Mouse (Mus musculus): Measurements from ENCODE around the gene Stra6. TPM values are rescaled to one million over a fixed set of nuclear protein-coding genes. Genes with fewer than 3 reads are reported as not detected.

Stra6 gene
- total RNA-seq, 4 experiments from 2014 or later, result 0.50 to 1.5 (median 0.67) TPM

DNA sequence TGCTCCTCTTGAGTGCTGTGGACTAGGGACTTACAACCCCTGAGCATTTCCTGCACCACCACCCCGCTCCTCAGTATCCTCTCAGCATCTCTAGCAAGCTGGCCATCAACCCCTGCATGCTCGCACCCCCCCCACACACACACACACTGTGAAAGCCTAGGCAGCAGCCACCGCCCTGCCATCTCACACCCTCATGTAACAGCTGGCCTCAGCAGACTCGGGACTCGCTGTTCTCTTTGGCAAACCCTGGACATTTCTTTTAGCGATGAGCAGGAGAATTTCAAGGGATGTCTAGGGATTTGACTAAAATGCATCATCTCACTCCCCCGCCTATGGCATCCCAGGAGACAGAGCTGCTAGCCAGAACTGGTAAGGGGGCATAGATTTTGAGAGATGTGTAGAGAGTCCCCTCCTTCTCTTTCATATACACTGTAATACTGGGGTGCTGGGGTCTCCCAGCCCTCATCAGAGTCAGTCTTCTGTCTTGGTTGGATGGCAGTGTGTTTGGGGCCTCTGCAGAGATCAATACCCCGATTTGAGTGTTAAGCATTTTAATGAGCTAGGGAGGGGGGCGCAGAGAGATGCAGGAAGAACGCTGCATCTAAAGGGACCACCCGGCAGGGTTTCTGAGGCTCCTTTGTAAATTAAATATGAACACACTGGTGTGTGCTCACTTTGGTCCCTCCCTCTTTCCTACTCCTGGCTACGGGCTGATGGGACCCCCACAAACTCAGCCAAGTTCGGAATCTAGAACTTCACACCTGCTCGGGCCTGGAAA lies 139.3 kb downstream of the Stra6 start:
- DNase-seq (ENCODE audit: low spot score), result no peak

Other genes with a start within 250 kb of the Stra6 start
- gene Arid3b, start 227.0 kb upstream of the Stra6 start, total RNA-seq (2022), result 1 to 10 TPM; 2.9 to 5.4 (median 3.4) TPM
- 10 to 100 TPM; 72.5 to 82.8 (median 80.1) TPM for gene Ubl7, start 152.8 kb upstream of the Stra6 start, total RNA-seq (2022)
- 10 to 100 TPM; 20.4 to 24.8 (median 24.5) TPM for gene Sema7a, start 123.7 kb upstream of the Stra6 start, total RNA-seq (2022)
- gene Cyp11a1, start 57.4 kb upstream of the Stra6 start, total RNA-seq (2022), result under 1 TPM in 1 of 4 experiments, not detected in 3; 0.27 TPM
- under 1 TPM in 3 of 4 experiments, not detected in 1; 0.26 to 0.44 (median 0.30) TPM for gene Ccdc33, start 55.0 kb downstream of the Stra6 start, total RNA-seq (2022)
- 10 to 100 TPM; 18.0 to 21.1 (median 19.4) TPM for gene Islr, start 140.5 kb downstream of the Stra6 start, total RNA-seq (2022)
- gene Islr2, start 140.5 kb downstream of the Stra6 start, total RNA-seq (2022), result 1 to 10 TPM in 1 of 4 experiments, under 1 TPM in 3; 0.53 to 2.5 (median 0.73) TPM
- gene Pml, start 186.0 kb downstream of the Stra6 start, total RNA-seq (2022), result 1 to 10 TPM; 7.0 to 9.1 (median 8.0) TPM
- gene Stoml1, start 189.4 kb downstream of the Stra6 start, total RNA-seq (2022), result 10 to 100 TPM in 3 of 4 experiments, 1 to 10 TPM in 1; 9.5 to 13.4 (median 11.7) TPM
- 10 to 100 TPM; 14.3 to 19.3 (median 16.6) TPM for gene Loxl1, start 249.4 kb downstream of the Stra6 start, total RNA-seq (2022)

Measured in heart, adult 8-10 months (tissue).